ENCODE assay signal across 9 mouse cellular contexts in the genomic region with DNA sequence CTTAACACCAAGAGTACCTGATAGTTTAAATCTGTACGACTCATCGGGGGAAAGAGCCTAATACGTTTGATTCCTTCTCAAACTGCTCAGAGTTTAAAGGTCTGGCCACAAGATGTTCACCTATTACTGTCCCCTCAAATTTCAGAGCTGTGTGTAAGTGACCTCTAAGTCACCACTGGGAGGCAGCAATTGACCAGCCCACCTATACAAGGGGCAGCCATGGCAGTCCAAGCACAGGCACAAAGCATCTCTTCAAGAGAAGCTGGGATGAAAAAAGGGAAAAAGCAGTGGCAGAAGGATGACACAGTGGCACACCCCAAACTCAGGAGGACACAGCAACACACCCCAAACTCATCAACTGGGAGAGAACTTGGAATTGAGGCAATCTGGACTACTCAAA. TPM values are rescaled to one million over a fixed set of nuclear protein-coding genes. Genes with fewer than 3 reads are reported as not detected.
DNase-seq lines count a peak whose midpoint lies in the region; ATAC-seq lines count a peak whose summit lies in the region.
"Had no signal": no experiment of that assay in that cellular context is flagged by ENCODE, and none has a peak within 500 bp of the region (broad histone marks: within the 10 kb centered on the region; RNA-seq: fewer than 3 reads in every experiment).

No protein-coding gene starts in this region.

- H3K27ac ChIP-seq in forebrain, embryonic 11.5 days (ENCODE audit: low read depth, low read length): no peak overlapping the region
- no peak overlapping the region for H3K27ac ChIP-seq in forebrain, embryonic 16.5 days (ENCODE audit: low read length)
- H3K27ac ChIP-seq: heart, embryonic 13.5 days had no signal

- peak; percentile 61 for ATAC-seq in forebrain, embryonic 11.5 days (replicated peaks; ENCODE audit: low FRiP score)
- no peak for ATAC-seq in forebrain, embryonic 16.5 days

- DNase-seq in forebrain, embryonic 11.5 days (ENCODE audit: low spot score): no peak
- peak; percentile 18 for DNase-seq in urinary bladder, postnatal 14 days (ENCODE audit: low spot score)
- no peak for DNase-seq in urinary bladder, adult 18-20 months (ENCODE audit: low spot score in 2 of 2)
- peak; percentile 28 to 51 for DNase-seq in kidney, postnatal 4 days
- DNase-seq in retina, embryonic 14.5 days (ENCODE audit: low spot score): peak; percentile 64
- DNase-seq in left cerebral cortex, postnatal 14 days (ENCODE audit: low spot score in 2 of 2): no peak
- no peak for DNase-seq in cerebellum, adult 9-11 months

- H3K4me2 ChIP-seq in forebrain, embryonic 11.5 days (ENCODE audit: low read depth, low read length, severe bottlenecking): no peak overlapping the region
- no peak overlapping the region for H3K4me2 ChIP-seq in forebrain, embryonic 16.5 days (ENCODE audit: low read length)
- H3K4me2 ChIP-seq: heart, embryonic 13.5 days had no signal

- H3K4me3 ChIP-seq in forebrain, embryonic 11.5 days (ENCODE audit: low read depth, low read length): no peak overlapping the region
- no peak overlapping the region for H3K4me3 ChIP-seq in forebrain, embryonic 16.5 days (replicated peaks; ENCODE audit: low read length)
- H3K4me3 ChIP-seq: heart, embryonic 13.5 days had no signal

- 88% methylated on average over 3 of the region's 3 CpGs for WGBS in forebrain, embryonic 11.5 days
- 94% methylated on average over 3 of the region's 3 CpGs for WGBS in forebrain, embryonic 16.5 days

- H3K4me1 ChIP-seq in forebrain, embryonic 11.5 days (replicated peaks; ENCODE audit: control insufficient read depth, insufficient read depth, low read length): no peaks in the 10 kb centered on the region
- H3K4me1 ChIP-seq in forebrain, embryonic 16.5 days (replicated peaks; ENCODE audit: control insufficient read depth, insufficient read depth, low read length): no peaks in the 10 kb centered on the region
- H3K4me1 ChIP-seq: heart, embryonic 13.5 days had no signal

- no peaks in the 10 kb centered on the region for H3K27me3 ChIP-seq in forebrain, embryonic 11.5 days (ENCODE audit: control insufficient read depth, insufficient read depth, low read length)
- H3K27me3 ChIP-seq in forebrain, embryonic 16.5 days (replicated peaks; ENCODE audit: control insufficient read depth, insufficient read depth, low read length): no peaks in the 10 kb centered on the region
- H3K27me3 ChIP-seq: heart, embryonic 13.5 days had no signal

- no peaks in the 10 kb centered on the region for H3K9me3 ChIP-seq in forebrain, embryonic 11.5 days (ENCODE audit: control insufficient read depth, low read length)
- no peaks in the 10 kb centered on the region for H3K9me3 ChIP-seq in forebrain, embryonic 16.5 days (ENCODE audit: control insufficient read depth, low read length)
- H3K9me3 ChIP-seq: heart, embryonic 13.5 days had no signal

- no peak overlapping the region for H3K9ac ChIP-seq in forebrain, embryonic 11.5 days (ENCODE audit: low read length)
- H3K9ac ChIP-seq in forebrain, embryonic 16.5 days (replicated peaks; ENCODE audit: low read depth, low read length): no peak overlapping the region
- H3K9ac ChIP-seq: heart, embryonic 13.5 days had no signal

- intact Hi-C loops in left cerebral cortex, postnatal 14 days (cut with DNase I): no loop called here

- H3K36me3 ChIP-seq in forebrain, embryonic 11.5 days (ENCODE audit: control insufficient read depth, insufficient read depth, low read length): no peaks in the 10 kb centered on the region
- no peaks in the 10 kb centered on the region for H3K36me3 ChIP-seq in forebrain, embryonic 16.5 days (ENCODE audit: control insufficient read depth, insufficient read depth)

RNA-seq across cellular contexts. Expression of gene Nr1d2, which starts 28.1 kb away (rescaled TPM):
- 5.5 and 6.3 TPM in 2 replicates for polyA plus RNA-seq in forebrain, embryonic 11.5 days (2014; fragmentation: Nextera tagmentation; extraction: Ambion mirVana)
- polyA plus RNA-seq in forebrain, embryonic 16.5 days (2015; fragmentation: Nextera tagmentation; extraction: Ambion mirVana): 6.9 and 10.1 TPM in 2 replicates
- 10 to 100 TPM; 64.1 to 66.1 TPM for total RNA-seq in left cerebral cortex, postnatal 14 days (2021)

Comparison
In these comparisons a context has a peak if more than half of its experiments do, and no peak if none do; other contexts are left out.
1. DNase-seq: peak in urinary bladder, postnatal 14 days (single experiment), kidney, postnatal 4 days (2 of 2) and retina, embryonic 14.5 days (single experiment); none in forebrain, embryonic 11.5 days (single experiment), urinary bladder, adult 18-20 months (0 of 2), left cerebral cortex, postnatal 14 days (0 of 2) and cerebellum, adult 9-11 months (single experiment).